Mouse (Mus musculus) adrenal gland, adult (tissue): ENCODE data around the gene Olfr1034.
"Not testable (repeated sequence)": the region's sequence is repeated elsewhere in the genome, so short reads cannot be mapped to it uniquely, and the experiment has no call there.

ENCODE experiments used
- DNase-seq, 2 experiments: peaks; one replicate each; pipeline ENCODE4 v3.0.0; 2022 to 2023; ENCODE audit warnings: low spot score in 1 of 2; ENCODE audit not compliant: inconsistent age in 2 of 2

Olfr1034 gene

GRCm38 (mm10) chr2:86045561-86045960 is at the start of gene Olfr1034:
Gene Olfr1034 (plus strand): TSS chr2:86045861.
- no peak for DNase-seq

GRCm38 (mm10) chr2:86005240-86005639 is 40.4 kb upstream of the Olfr1034 start, which contains the start of gene Olfr1032:
Gene Olfr1032 (plus strand): TSS chr2:86005540.
- no peak for DNase-seq

GRCm38 (mm10) chr2:86020406-86020805 is 25.3 kb upstream of the Olfr1034 start, which contains the start of gene Olfr1033:
Gene Olfr1033 (plus strand): TSS chr2:86020633.
- peak; percentile 4 to 56 for DNase-seq

DNA sequence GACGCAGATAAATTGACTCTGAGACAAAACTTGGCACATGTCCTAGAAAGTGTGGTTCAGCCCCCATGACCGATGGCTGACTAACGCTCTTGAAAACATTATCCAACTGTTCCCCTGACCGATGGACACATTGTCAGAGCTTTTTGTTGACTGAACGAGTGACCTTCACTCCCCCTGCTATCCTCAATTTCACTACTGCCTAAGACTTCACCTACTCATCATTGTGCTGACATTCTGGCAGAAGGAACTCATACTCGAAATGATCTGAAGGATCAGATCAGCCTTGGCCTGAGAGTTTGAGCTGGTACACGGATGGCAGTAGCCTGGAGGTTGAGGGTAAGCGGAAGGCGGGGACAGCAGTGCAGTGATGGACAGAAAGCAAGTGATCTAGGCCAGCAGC is 24.1 kb upstream of the Olfr1034 start:
- peak; percentile 22 to 59 for DNase-seq

GRCm38 (mm10) chr2:86050777-86051176 is 5.1 kb downstream of the Olfr1034 start:
- not testable (repeated sequence) for DNase-seq

DNA sequence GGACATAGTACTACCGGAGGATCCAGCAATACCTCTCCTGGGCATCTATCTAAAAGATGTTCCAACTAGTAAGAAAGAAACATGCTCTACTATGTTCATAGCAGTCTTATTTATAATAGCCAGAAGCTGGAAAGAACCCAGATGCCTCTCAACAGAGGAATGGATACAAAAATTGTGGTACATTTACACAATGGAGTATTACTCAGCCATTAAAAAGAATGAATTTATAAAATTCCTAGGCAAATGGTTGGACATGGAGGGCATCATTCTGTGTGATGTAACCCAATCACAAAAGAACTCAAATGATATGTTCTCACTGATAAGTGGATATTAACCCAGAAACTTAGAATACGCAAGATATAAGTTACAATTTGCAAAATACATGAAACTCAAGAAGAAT is 18.1 kb downstream of the Olfr1034 start:
- DNase-seq, result not testable (repeated sequence)

DNA sequence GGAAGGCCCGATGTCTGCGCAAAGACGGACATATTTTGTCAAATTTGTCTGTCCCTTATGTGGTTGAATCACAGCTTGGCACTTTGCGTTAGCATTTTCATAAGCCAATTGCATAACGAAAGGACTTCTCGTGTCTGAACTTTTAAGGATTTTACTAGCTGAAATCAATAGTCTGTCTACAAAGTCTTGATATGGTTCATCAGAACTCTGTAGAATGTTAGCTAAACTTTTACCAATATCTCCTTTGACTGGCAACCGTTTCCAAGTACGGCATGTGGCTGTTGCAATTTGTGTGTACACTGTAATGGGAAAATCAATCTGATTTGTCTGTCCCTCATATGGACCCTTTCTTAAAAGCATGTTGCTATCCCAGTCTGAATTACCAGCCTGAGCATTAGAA is 24.5 kb downstream of the Olfr1034 start:
- no peak for DNase-seq

DNA sequence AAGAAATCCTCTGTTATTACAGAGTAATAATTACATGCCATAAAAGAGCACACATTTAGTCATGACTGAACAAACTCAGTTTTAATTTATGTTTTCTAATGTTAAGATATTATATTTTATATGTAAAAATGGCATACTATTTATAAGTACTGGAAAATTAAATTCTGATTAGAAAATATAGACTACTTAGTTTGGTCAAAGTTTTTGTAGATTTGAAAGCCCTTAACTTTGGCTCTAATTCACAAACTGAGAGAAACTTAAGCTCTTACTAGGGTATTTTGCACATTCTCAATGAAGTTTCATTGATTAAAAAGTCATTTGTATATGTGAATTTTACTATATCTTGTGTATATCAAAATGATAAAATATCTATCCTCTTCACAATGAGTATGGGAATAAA is 28.0 kb downstream of the Olfr1034 start, which contains the start of gene Olfr1036:
TSS of gene Olfr1036 (plus strand) at position 301 of the 400 bp plus-strand sequence.
- not testable (repeated sequence) for DNase-seq

GRCm38 (mm10) chr2:86080478-86080877 is 34.8 kb downstream of the Olfr1034 start:
- DNase-seq, result not testable (repeated sequence)

DNA sequence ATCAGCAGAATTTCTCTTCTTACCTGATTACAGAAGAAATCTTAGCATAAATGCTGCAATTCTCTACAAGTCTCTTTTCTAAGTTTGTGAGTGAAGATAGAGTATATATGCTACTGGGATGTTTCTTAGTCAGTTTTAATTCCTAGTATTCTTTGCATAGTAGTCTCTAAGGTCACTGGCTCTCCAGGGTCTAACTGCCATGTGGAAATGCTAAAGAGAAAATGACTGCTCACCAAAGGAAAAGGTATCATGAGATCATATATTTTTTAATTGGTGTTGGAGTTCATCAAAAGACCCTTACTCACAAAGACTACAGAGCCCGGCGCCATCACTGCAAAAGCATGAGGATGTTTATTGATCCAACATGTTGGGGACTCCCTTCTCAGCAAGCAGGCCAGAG is 41.6 kb downstream of the Olfr1034 start, which contains the start of gene Olfr1037:
TSS of gene Olfr1037 (minus strand) at position 101 of the 400 bp plus-strand sequence.
- no peak for DNase-seq
